Mouse (Mus musculus) midbrain, embryonic 13.5 days (tissue): ENCODE measurements at regions not wholly inside any gene's neighbourhood (a gene's known extent, or its start where the extent isn't known, plus 50 kb on each side); places are given as distances from the start of the nearest gene placed in this dataset.

Experiments used
- ATAC-seq: fragments of 200-750 bp; cut with Nextera tagmentation; 2 replicates; pipeline ENCODE4 v1.8.0; 2017; ENCODE audit warnings: mild to moderate bottlenecking, moderate TSS enrichment, moderate library complexity
- H3K27ac ChIP-seq: fragments of 300-500 bp; sonication (generic); 2 replicates; pipeline ENCODE4 v1.5.1; 2015; ENCODE audit warnings: inconsistent platforms, mild to moderate bottlenecking, moderate library complexity
- H3K27me3 ChIP-seq: fragments of 300-500 bp; sonication (generic); 2 replicates; pipeline ENCODE4 v1.6.1; 2015; ENCODE audit warnings: mild to moderate bottlenecking, inconsistent platforms
- H3K36me3 ChIP-seq: fragments of 300-500 bp; sonication (generic); 2 replicates; pipeline ENCODE4 v1.6.1; 2015; ENCODE audit warnings: mild to moderate bottlenecking, inconsistent platforms
- H3K4me1 ChIP-seq: fragments of 300-500 bp; sonication (generic); replicated peaks from 2 replicates; pipeline ENCODE4 v1.6.1; 2015; ENCODE audit warnings: inconsistent platforms
- H3K4me2 ChIP-seq: fragments of 300-500 bp; sonication (generic); replicated peaks from 2 replicates; pipeline ENCODE4 v1.6.1; 2015; ENCODE audit warnings: moderate library complexity, mild to moderate bottlenecking, inconsistent platforms
- H3K4me3 ChIP-seq: fragments of 300-500 bp; sonication (generic); replicated peaks from 2 replicates; pipeline ENCODE4 v1.5.1; 2015; ENCODE audit warnings: mild to moderate bottlenecking, inconsistent platforms
- H3K9ac ChIP-seq: fragments of 300-500 bp; sonication (generic); replicated peaks from 2 replicates; pipeline ENCODE4 v1.6.1; 2015; ENCODE audit warnings: mild to moderate bottlenecking, inconsistent platforms
- H3K9me3 ChIP-seq: fragments of 300-500 bp; sonication (generic); 2 replicates; pipeline ENCODE4 v1.6.1; 2016; ENCODE audit warnings: mild to moderate bottlenecking, inconsistent platforms
- WGBS: fragments of 180-500 bp; shearing (Covaris S2); methylation state at CpG from one replicate; pipeline ENCODE4 v1.1.7; 2015; 5-methylcytosine and 5-hydroxymethylcytosine counted together

- no peak overlapping the region for H3K4me3 ChIP-seq
- H3K4me2 ChIP-seq: no peak overlapping the region
- no peaks in the 10 kb centered on the region for H3K4me1 ChIP-seq
- H3K27ac ChIP-seq: no peak overlapping the region
- no peak overlapping the region for H3K9ac ChIP-seq
- 90% methylated on average over 4 of the region's 4 CpGs for WGBS
- no peak for ATAC-seq
- H3K36me3 ChIP-seq: no peaks in the 10 kb centered on the region
- H3K27me3 ChIP-seq: no peaks in the 10 kb centered on the region
- H3K9me3 ChIP-seq: no peaks in the 10 kb centered on the region
These were observed 342.4 kb upstream of the Kirrel3 start for GRCm38 (mm10) chr9:34143131-34143795.

- Histone ChIP-seq H3K27ac (no peak overlapping the region), H3K9me3 (no peaks in the 10 kb centered on the region), H3K4me3 (no peak overlapping the region), H3K27me3 (no peaks in the 10 kb centered on the region), H3K4me1 (peaks cover 13% of the 10 kb centered on the region; the same call in 1 of the 2 replicates), H3K36me3 (no peaks in the 10 kb centered on the region), H3K9ac (no peak overlapping the region), H3K4me2 (no peak overlapping the region)
- WGBS: 65% methylated on average over 11 of the region's 11 CpGs
- peak; percentile 40; the same call in 1 of the 2 replicates for ATAC-seq
These were observed 330.3 kb upstream of the Kirrel3 start for GRCm38 (mm10) chr9:34155240-34156019.

DNA sequence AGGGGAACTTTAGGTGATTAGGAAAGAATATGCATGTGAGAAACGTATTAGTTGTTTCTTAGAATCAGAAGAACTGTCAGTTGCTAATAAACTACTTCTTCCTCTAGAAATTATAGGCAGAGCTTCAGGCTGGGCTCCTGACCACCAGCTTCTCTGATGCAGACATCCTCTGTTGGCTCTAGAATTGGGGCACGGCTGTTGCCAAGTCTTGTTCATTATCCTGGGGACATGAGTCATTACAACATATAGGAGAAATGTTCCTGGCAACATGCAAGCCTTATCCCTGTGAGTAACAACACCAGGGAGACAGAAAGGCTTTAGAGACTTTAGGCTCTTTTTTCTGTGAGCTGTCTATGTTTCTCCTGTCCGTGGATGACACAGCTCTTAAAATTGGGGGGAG, 329.1 kb upstream of the Kirrel3 start:
- Histone ChIP-seq H3K36me3 (no peaks in the 10 kb centered on the region), H3K4me2 (no peak overlapping the region), H3K27ac (no peak overlapping the region), H3K4me3 (no peak overlapping the region), H3K9me3 (no peaks in the 10 kb centered on the region), H3K27me3 (no peaks in the 10 kb centered on the region), H3K4me1 (peaks cover 13% of the 10 kb centered on the region; the same call in 1 of the 2 replicates), H3K9ac (no peak overlapping the region)
- WGBS: 60% methylated on average over 3 of the region's 3 CpGs
- ATAC-seq: no peak

- no peak for ATAC-seq
- no peak overlapping the region for H3K4me2 ChIP-seq
- 70% methylated on average over 3 of the region's 3 CpGs for WGBS
- H3K36me3 ChIP-seq: no peaks in the 10 kb centered on the region
- H3K27ac ChIP-seq: no peak overlapping the region
- no peaks in the 10 kb centered on the region for H3K9me3 ChIP-seq
- no peaks in the 10 kb centered on the region for H3K27me3 ChIP-seq
- H3K4me1 ChIP-seq: 0 out of 2 replicates have a peak, but pooled peaks cover 2% of the 10 kb centered on the region
- no peak overlapping the region for H3K4me3 ChIP-seq
- H3K9ac ChIP-seq: no peak overlapping the region
These were observed 324.6 kb upstream of the Kirrel3 start for GRCm38 (mm10) chr9:34161119-34161518.

- Histone ChIP-seq H3K9ac (no peak overlapping the region), H3K4me2 (no peak overlapping the region), H3K9me3 (no peaks in the 10 kb centered on the region), H3K36me3 (no peaks in the 10 kb centered on the region), H3K4me3 (no peak overlapping the region), H3K4me1 (no peaks in the 10 kb centered on the region), H3K27me3 (no peaks in the 10 kb centered on the region), H3K27ac (no peak overlapping the region)
- WGBS: 93% methylated on average over 4 of the region's 4 CpGs
- ATAC-seq: no peak
These were observed 299.4 kb upstream of the Kirrel3 start for GRCm38 (mm10) chr9:34186314-34186713.

DNA sequence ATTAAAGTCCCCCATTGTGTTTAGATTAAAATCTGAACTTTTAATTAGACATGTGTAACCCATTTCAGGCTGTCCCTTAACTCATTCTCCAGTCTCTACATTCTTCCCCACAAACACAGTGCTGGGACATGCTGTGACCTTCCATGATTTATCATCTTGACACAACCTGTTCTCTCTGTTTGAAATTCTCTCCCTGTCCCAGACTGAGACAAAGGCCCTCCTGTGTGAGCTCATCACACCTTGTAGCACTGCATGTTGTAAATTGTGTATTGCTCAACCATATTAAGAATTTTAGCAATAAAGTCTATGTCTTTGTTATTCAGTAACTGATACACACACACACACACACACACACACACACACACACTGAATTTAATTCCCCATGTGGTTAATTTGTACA, 293.2 kb upstream of the Kirrel3 start:
- no peaks in the 10 kb centered on the region for H3K4me1 ChIP-seq
- ATAC-seq: no peak
- H3K4me2 ChIP-seq: no peak overlapping the region
- H3K4me3 ChIP-seq: no peak overlapping the region
- H3K9ac ChIP-seq: no peak overlapping the region
- no peaks in the 10 kb centered on the region for H3K27me3 ChIP-seq
- H3K9me3 ChIP-seq: no peaks in the 10 kb centered on the region
- no peak overlapping the region for H3K27ac ChIP-seq
- no peaks in the 10 kb centered on the region for H3K36me3 ChIP-seq

GRCm38 (mm10) chr9:34202122-34202941, 283.4 kb upstream of the Kirrel3 start:
- H3K4me2 ChIP-seq: peak overlapping the region; percentile 27; the same call in 1 of the 2 replicates
- H3K36me3 ChIP-seq: no peaks in the 10 kb centered on the region
- peaks cover 23% of the 10 kb centered on the region for H3K4me1 ChIP-seq
- peak; percentile 71 for ATAC-seq
- 39% methylated on average over 13 of the region's 13 CpGs for WGBS
- H3K4me3 ChIP-seq: no peak overlapping the region; the same call in 1 of the 2 replicates
- H3K9ac ChIP-seq: no peak overlapping the region
- peak overlapping the region; percentile 72 for H3K27ac ChIP-seq
- no peaks in the 10 kb centered on the region for H3K9me3 ChIP-seq
- H3K27me3 ChIP-seq: no peaks in the 10 kb centered on the region

DNA sequence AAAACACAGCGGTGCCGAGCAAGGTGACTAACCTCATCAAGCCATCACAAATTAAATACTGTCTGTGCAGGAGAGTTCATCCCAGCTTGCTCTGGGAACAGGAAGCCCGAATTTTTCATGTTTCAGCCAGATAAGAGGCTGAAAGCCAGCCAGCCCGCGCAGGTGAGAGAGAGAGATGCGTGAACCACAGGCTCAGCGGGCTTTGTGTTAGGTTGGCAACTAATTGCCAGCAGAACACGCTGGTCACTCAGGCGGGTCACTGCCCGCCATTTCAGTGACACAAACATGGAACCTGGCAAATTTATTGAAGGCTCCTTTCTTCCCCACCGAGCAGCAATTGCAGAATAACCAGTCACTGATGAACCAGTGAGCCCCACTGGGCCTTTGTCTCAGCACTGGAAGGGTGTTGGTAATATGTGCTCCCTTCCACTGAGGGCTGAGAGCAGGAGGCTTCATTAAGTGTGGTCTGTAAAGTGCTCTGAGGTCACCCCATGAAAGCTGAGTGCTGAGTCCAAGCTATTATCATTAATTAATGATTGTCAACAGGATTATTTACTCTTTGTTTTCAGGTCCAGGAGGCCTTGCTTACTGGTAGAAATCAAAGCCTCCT, 282.6 kb upstream of the Kirrel3 start:
- no peak overlapping the region for H3K9ac ChIP-seq
- no peaks in the 10 kb centered on the region for H3K36me3 ChIP-seq
- H3K4me2 ChIP-seq: peak overlapping the region; percentile 27; the same call in 1 of the 2 replicates
- H3K4me3 ChIP-seq: no peak overlapping the region; the same call in 1 of the 2 replicates
- H3K9me3 ChIP-seq: no peaks in the 10 kb centered on the region
- peak overlapping the region; percentile 72 for H3K27ac ChIP-seq
- WGBS: 30% methylated on average over 11 of the region's 11 CpGs
- no peaks in the 10 kb centered on the region for H3K27me3 ChIP-seq
- peak; percentile 66 for ATAC-seq
- peaks cover 23% of the 10 kb centered on the region for H3K4me1 ChIP-seq

DNA sequence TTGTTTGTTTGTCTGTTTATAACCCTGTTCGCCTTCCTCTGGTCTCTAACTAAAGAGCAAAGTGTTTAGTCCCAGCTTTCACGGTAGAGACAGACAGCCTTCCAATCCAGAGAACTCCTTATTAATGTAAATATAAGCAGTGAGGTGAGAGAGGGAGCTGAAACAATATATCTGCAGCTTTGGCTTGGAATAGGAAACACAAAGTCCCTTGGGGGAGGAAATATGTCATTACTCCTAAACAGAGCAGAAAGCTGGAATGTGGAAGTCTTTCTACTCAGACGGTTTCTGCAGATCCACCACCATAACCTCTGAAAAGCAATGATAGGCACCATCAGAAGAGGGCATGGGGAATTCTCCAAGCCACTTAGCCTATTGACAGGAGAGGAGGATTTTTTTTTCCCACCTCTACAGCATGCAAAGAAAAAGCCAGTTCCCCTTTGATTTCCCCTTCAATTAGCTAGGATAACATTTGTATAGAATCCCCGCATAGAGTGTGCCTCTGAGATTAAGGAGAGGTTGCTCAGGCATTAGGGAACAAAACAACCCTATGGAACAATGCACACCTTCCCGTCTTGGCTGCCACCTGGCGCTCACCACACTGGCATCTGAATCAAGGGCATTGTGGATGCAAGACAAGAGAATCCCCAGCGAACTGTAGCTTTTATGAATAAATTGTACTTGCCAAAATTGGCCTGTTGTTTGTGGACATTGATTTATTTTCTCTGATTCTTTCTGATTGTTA, 281.9 kb upstream of the Kirrel3 start:
- H3K27ac ChIP-seq: peak overlapping the region; percentile 72
- no peak overlapping the region for H3K9ac ChIP-seq
- peaks cover 23% of the 10 kb centered on the region for H3K4me1 ChIP-seq
- no peaks in the 10 kb centered on the region for H3K36me3 ChIP-seq
- no peak overlapping the region for H3K4me2 ChIP-seq
- H3K4me3 ChIP-seq: no peak overlapping the region
- H3K9me3 ChIP-seq: no peaks in the 10 kb centered on the region
- WGBS: 15% methylated on average over 7 of the region's 7 CpGs
- H3K27me3 ChIP-seq: no peaks in the 10 kb centered on the region
- peak; percentile 63; the same call in 1 of the 2 replicates for ATAC-seq

DNA sequence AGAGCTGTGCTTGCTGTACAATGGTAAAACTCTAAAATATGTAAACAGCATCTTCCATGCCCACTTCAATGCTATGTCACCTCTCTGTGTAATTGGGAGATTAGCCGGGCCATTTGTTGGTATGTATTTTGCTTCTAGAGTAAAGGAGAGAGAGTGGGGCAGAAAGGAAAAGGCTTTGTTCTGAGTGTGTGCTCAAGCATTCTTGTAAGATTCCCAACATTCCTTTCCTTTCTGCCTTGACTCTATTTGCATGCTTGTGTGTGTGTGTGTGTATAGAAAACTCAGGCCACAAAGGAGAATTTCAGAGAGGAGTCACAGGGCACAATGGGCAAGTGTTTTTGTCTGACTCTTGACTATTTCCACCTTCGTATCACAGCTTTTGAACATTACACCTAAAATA, 281.2 kb upstream of the Kirrel3 start:
- no peak overlapping the region for H3K9ac ChIP-seq
- no peaks in the 10 kb centered on the region for H3K9me3 ChIP-seq
- peaks cover 23% of the 10 kb centered on the region for H3K4me1 ChIP-seq
- H3K4me2 ChIP-seq: no peak overlapping the region
- no peak for ATAC-seq
- WGBS: 9% methylated on average over 2 of the region's 2 CpGs
- H3K27me3 ChIP-seq: no peaks in the 10 kb centered on the region
- H3K36me3 ChIP-seq: no peaks in the 10 kb centered on the region
- no peak overlapping the region for H3K27ac ChIP-seq
- no peak overlapping the region for H3K4me3 ChIP-seq

GRCm38 (mm10) chr9:34231561-34231960, 254.1 kb upstream of the Kirrel3 start:
- no peak overlapping the region for H3K27ac ChIP-seq
- no peak for ATAC-seq
- no peaks in the 10 kb centered on the region for H3K4me1 ChIP-seq
- no peak overlapping the region for H3K4me2 ChIP-seq
- 57% methylated on average over 2 of the region's 2 CpGs for WGBS
- H3K9ac ChIP-seq: no peak overlapping the region
- no peak overlapping the region for H3K4me3 ChIP-seq
- no peaks in the 10 kb centered on the region for H3K9me3 ChIP-seq
- H3K27me3 ChIP-seq: no peaks in the 10 kb centered on the region
- H3K36me3 ChIP-seq: no peaks in the 10 kb centered on the region
